Mouse (Mus musculus) cerebellum, postnatal 10 days (tissue): ENCODE data around the gene Tceal1.
A peak's percentile ranks its signal among the peaks of the same experiment; 100 is the strongest.
"Not testable (repeated sequence)": the region's sequence is repeated elsewhere in the genome, so short reads cannot be mapped to it uniquely, and the experiment has no call there.

Experiments
- DNase-seq, 2 experiments: peaks; one replicate each; pipeline ENCODE4 v3.0.0; 2021; ENCODE audit warnings: mixed read lengths in 2 of 2

Tceal1 gene

GRCm38 (mm10) chrX:136707446-136708167 lies at the start of gene Tceal1:
TSS of gene Tceal1 (plus strand) at chrX:136707982.
- DNase-seq = peak; percentile 88 to 89

GRCm38 (mm10) chrX:136666281-136666706 lies 41.5 kb upstream of the Tceal1 start:
- peak; percentile 76 to 80 for DNase-seq

GRCm38 (mm10) chrX:136666762-136667464 lies 40.9 kb upstream of the Tceal1 start:
- DNase-seq = peak; percentile 64 to 69

DNA sequence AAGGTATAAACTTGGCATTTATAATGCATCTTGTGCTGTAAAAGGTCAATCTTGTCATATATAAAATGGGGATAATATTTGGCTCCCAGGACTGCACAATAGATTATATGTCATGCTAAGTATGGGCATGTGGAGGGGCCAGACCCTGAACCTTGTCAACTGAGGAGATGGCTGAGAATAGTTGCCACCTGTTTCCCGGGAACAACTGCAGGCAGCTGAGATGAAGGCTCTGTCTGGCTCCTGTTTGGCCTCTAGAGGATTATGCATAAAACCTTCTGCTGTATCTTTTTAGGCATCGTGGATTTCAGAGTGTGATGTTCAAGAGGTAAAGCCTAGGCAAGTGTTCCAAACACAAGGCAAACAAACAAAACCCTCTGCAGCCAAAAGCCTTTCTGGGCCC lies 39.0 kb upstream of the Tceal1 start:
- no peak for DNase-seq

- no peak for DNase-seq
Observed at GRCm38 (mm10) chrX:136680989-136681388, 26.8 kb upstream of the Tceal1 start.

- DNase-seq = not testable (repeated sequence)
Observed at GRCm38 (mm10) chrX:136691606-136692293, 16.0 kb upstream of the Tceal1 start.

DNA sequence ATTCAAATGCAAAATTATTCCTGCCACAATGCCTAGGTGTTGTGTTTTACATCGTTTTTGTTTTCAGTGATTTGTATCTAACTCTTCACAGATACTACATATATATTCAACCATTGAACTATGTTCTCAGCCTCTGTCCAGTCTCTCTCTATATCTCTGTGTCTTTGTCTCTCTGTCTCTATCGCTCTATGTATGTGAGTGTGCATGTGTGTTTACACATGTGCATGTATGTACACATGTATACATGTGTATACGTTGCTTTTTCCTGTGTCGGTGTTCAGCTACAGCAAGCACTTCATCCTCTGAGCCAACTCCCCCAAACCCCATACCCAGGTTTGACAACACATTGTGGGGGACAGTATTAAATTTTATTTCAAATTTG lies 15.5 kb upstream of the Tceal1 start:
- no peak for DNase-seq

- peak; percentile 60 to 67 for DNase-seq
Observed at GRCm38 (mm10) chrX:136693196-136693595, 14.6 kb upstream of the Tceal1 start.

DNA sequence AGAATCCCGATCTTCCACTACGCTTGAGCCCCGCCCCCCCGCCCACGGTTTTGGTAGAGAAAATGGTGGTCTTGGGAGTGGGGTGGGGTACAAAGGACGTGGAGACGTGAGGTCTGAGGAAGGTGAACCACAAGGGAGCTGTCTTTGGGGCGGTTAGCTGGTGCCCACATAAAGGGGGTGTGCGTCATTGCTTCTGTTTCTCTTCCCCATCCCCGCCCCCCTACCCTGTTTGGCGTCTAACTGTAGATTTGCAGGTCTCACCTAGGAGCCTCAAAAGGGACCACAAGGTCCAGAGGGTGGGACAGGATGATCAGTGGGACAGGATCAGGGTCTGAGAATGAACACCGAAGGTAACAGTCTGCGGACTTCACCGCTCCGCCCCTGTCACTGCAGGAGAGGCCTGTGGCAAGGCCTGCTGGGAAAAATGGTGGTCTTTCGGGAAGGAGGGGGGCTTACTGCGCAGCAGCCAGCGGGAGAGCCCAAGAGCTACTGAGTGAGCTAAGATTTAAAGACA lies 443 bp downstream of the Tceal1 start:
- peak; percentile 75 to 78 for DNase-seq

- peak; percentile 38 for DNase-seq
Observed at GRCm38 (mm10) chrX:136708782-136709181, 1.0 kb downstream of the Tceal1 start.

GRCm38 (mm10) chrX:136714742-136715474 lies 7.1 kb downstream of the Tceal1 start:
- DNase-seq = peak in 1 of 2 experiments; percentile 3

DNA sequence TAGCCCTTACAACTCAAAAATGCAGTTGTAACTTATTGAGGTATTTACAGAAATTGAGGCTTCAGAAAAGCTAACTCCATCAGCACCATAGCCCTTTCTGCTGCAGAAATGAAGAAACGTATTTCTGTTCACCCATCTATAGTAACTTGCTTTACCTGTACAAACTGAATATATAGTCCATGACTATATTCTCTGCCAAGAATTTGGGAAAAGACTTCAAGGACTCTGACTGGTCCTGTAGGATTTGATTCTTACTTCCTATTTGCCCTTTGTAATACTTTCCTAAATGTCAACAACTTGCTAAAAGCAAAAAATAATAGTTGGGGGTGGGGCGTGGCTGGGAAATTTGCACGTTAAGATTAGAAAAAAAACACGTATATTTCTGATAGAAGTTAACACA lies 24.2 kb downstream of the Tceal1 start:
- DNase-seq = no peak

- DNase-seq = peak; percentile 25 to 46
Observed at GRCm38 (mm10) chrX:136740087-136740790, 32.5 kb downstream of the Tceal1 start.

- DNase-seq = peak; percentile 92 to 95
Observed at GRCm38 (mm10) chrX:136740791-136741650, 33.2 kb downstream of the Tceal1 start.

GRCm38 (mm10) chrX:136741651-136742201 lies 33.9 kb downstream of the Tceal1 start:
- DNase-seq = peak; percentile 87 to 89

DNA sequence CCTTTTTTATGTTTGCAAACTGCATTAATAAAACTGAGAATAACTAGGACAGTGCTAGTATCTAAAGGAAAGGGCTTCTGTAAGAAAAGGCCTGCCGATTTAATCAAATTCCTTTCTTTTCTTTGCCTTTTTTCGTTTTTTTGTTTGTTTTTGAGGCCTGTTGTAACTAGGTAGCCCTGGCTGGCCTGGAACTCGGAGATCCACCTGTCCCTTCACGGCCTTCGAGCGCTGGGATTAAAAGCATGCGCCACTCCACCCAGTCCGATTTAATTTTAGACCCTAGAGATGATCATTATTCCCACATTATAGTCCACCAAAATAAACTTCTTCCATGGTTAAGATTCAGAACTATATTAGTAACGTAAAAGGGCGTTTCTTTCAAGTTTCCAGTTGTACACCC lies 34.5 kb downstream of the Tceal1 start:
- DNase-seq = peak in 1 of 2 experiments; percentile 16

DNA sequence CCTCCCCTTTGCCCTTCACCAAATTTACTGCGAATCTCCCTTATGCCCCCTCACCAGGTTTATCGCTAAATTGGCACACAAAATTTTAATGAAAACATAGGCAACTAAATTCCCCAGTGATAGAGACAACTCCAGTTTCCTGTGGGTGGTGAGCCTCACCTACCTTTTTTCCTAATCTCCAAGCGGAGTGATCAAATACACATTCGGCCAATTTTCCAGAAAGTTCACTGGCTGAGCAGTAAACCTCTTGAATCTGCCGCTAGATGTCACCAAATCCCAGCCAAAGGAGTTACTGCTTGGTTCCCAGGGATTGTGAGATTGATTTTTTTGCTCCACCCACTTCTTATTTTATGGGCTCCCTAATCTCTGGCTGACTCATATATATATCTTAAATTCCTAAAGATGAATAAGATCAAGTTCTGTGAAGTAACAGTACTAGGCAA lies 34.9 kb downstream of the Tceal1 start:
- DNase-seq = peak; percentile 76 to 82

DNA sequence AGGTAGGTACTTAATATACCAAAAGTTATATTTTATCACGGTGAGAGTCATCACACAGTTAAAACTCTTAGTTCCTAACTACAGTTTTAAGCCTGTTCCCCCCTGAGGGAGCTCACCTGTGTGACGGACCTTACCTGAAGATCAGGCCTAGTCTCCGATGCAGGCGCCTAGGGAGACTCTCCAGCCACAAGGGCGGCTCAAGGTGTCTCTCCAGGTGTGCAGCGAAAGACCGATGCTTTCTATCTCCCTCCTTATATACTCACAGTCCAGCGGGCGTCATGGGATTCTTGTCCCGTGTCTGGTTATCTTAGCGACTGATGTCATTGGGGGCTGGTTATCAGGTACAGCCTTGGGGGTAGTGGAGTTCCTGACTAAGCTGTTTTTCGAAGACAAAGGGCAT lies 35.7 kb downstream of the Tceal1 start, which contains the start of gene Morf4l2:
Morf4l2 (minus strand) TSS at position 232 of the 400 bp plus-strand sequence.
- DNase-seq = no peak

DNA sequence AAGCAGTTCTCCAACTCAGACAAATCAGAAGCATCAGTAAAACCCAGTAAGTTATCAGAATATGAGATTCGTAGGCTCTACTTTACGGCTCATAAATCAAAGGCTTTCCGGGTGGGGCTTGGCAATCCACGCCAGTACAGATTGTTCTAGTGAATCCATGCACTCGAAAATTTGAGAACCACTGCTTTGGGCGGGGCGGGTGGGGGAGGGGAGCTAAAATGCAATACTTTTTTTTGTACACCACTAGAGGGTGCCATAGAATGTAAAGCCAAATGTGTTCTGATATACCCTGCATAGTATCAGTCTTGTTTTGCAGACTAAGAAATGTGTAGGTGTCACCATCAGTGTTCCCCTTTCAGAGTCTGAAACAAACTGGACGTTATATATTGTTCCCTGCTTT lies 36.9 kb downstream of the Tceal1 start:
- DNase-seq = peak; percentile 5 to 25

DNA sequence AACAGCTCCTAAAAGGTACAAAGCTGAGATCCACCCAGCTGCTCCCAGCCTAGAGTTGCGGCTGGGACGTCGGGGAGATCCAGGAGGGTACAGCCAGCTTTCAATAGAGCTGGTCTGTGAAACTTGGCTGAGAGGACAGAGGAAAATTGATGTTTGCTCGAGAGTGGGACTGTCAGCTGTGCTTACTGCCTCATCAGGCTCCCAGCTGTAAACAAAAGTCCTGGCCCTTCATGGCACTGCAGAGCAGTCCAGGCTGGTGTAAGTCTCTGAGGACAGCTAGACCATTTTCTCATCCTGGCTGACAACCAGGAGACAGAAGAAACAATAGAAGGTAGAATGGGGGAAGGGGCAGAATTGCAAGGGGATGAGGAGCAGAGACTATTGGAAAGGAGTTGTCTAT lies 41.5 kb downstream of the Tceal1 start:
- DNase-seq = no peak
